In the genomic region with DNA sequence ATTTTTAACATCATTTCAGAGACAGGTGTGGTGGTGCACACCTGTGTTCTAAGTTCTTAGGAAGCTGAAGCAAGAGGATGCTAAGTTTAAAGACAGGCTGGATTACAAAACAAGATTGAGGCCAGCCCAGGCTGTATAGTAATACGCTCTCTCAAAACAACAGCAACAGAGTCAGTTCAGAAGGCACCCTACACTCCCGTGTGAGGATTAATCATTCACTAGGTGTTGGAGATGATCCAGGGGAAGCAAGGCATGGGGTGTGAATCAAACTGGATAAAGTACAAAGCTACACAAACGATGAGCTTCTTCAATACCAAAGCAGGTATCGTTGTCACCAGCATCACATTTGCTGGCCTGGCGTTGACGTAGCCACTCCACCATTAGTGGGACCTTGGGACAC, we compare ENCODE assay signal across 28 mouse cellular contexts.
DNase-seq lines count a peak whose midpoint lies in the region; ATAC-seq and TF ChIP-seq lines count a peak whose summit lies in the region.
"Had no signal": no experiment of that assay in that cellular context is flagged by ENCODE, and none has a peak within 500 bp of the region (broad histone marks: within the 10 kb centered on the region; RNA-seq: fewer than 3 reads in every experiment).

No protein-coding gene starts in this region.

- TF ChIP-seq POLR2A in liver, adult 2 months (IDR thresholded peaks at IDR 0.05; ENCODE audit: extremely low read depth, insufficient read depth, low read length) = no peak
- TF ChIP-seq POLR2A in small intestine, adult 2 months (IDR thresholded peaks at IDR 0.05; ENCODE audit: low read depth, low read length) = no peak

- H3K9ac ChIP-seq in intestine, embryonic 16.5 days (ENCODE audit: low read depth, low read length) = no peak overlapping the region
- H3K9ac ChIP-seq in intestine, postnatal 0 days (ENCODE audit: low read depth, low read length) = no peak overlapping the region
- H3K9ac ChIP-seq in liver, adult 2 months (ENCODE audit: low read depth, low read length) = no peak overlapping the region
- no peak overlapping the region for H3K9ac ChIP-seq in liver, embryonic 12.5 days
- H3K9ac ChIP-seq: embryonic facial prominence, embryonic 15.5 days; forebrain, embryonic 12.5 days; heart, embryonic 15.5 days; hindbrain, embryonic 13.5 days; limb, embryonic 12.5 days; liver, embryonic 14.5 days had no signal

- WGBS in intestine, embryonic 16.5 days = 85% methylated on average over 6 of the region's 6 CpGs
- 66% methylated on average over 6 of the region's 6 CpGs for WGBS in intestine, postnatal 0 days
- 27% methylated on average over 6 of the region's 6 CpGs for WGBS in liver, adult 2 months
- 75% methylated on average over 6 of the region's 6 CpGs for WGBS in liver, embryonic 12.5 days (ENCODE audit: insufficient replicate concordance)
- WGBS in small intestine, adult 2 months = 37% methylated on average over 6 of the region's 6 CpGs

- no peak overlapping the region for H3K27ac ChIP-seq in intestine, embryonic 16.5 days (ENCODE audit: low read length)
- H3K27ac ChIP-seq in intestine, postnatal 0 days (ENCODE audit: low read depth, low read length) = no peak overlapping the region
- H3K27ac ChIP-seq in liver, adult 2 months (replicated peaks; ENCODE audit: insufficient read depth, low read depth, low read length) = no peak overlapping the region
- H3K27ac ChIP-seq in liver, embryonic 12.5 days = no peak overlapping the region
- H3K27ac ChIP-seq in small intestine, adult 2 months (ENCODE audit: insufficient read depth, low read depth, low read length) = peak overlapping the region; percentile 64
- H3K27ac ChIP-seq: embryonic facial prominence, embryonic 10.5 days; embryonic facial prominence, embryonic 15.5 days; forebrain, embryonic 12.5 days; heart, embryonic 10.5 days; heart, embryonic 15.5 days; hindbrain, embryonic 13.5 days; limb, embryonic 12.5 days; liver, embryonic 14.5 days had no signal

- no peaks in the 10 kb centered on the region for H3K36me3 ChIP-seq in intestine, embryonic 16.5 days (ENCODE audit: control insufficient read depth, insufficient read depth, low read length)
- no peaks in the 10 kb centered on the region for H3K36me3 ChIP-seq in intestine, postnatal 0 days (ENCODE audit: control insufficient read depth, insufficient read depth)
- no peaks in the 10 kb centered on the region for H3K36me3 ChIP-seq in liver, adult 2 months (ENCODE audit: control insufficient read depth, insufficient read depth, low read length)
- no peaks in the 10 kb centered on the region for H3K36me3 ChIP-seq in liver, embryonic 12.5 days
- H3K36me3 ChIP-seq in small intestine, adult 2 months (ENCODE audit: control insufficient read depth, insufficient read depth, low read length) = no peaks in the 10 kb centered on the region
- H3K36me3 ChIP-seq: embryonic facial prominence, embryonic 10.5 days; embryonic facial prominence, embryonic 15.5 days; forebrain, embryonic 12.5 days; G1E; heart, embryonic 10.5 days; heart, embryonic 15.5 days; hindbrain, embryonic 13.5 days; limb, embryonic 12.5 days had no signal

- peak; percentile 54; the same call in 1 of the 2 replicates for ATAC-seq in intestine, embryonic 16.5 days
- no peak for ATAC-seq in intestine, postnatal 0 days
- no peak for ATAC-seq in liver, embryonic 12.5 days
- ATAC-seq: midbrain, embryonic 16.5 days had no signal

- peaks cover 10% of the 10 kb centered on the region; the same call in 1 of the 2 replicates for H3K4me1 ChIP-seq in intestine, embryonic 16.5 days (ENCODE audit: control insufficient read depth, insufficient read depth, low read length)
- H3K4me1 ChIP-seq in intestine, postnatal 0 days (replicated peaks; ENCODE audit: control insufficient read depth, insufficient read depth, low read length) = 0 out of 2 replicates have a peak, but pooled peaks cover 4% of the 10 kb centered on the region
- peaks cover 14% of the 10 kb centered on the region for H3K4me1 ChIP-seq in liver, adult 2 months (ENCODE audit: control insufficient read depth, insufficient read depth, low read length)
- H3K4me1 ChIP-seq in liver, embryonic 12.5 days = no peaks in the 10 kb centered on the region
- peaks cover 20% of the 10 kb centered on the region; the same call in 1 of the 2 replicates for H3K4me1 ChIP-seq in small intestine, adult 2 months (ENCODE audit: control insufficient read depth, insufficient read depth, insufficient read length, low read length)

- TF ChIP-seq CTCF in intestine, postnatal 0 days (IDR thresholded peaks at IDR 0.05; ENCODE audit: low read depth) = no peak
- TF ChIP-seq CTCF in liver, adult 2 months (IDR thresholded peaks at IDR 0.05; ENCODE audit: low read depth, low read length) = no peak
- no peak for TF ChIP-seq CTCF in small intestine, adult 2 months (IDR thresholded peaks at IDR 0.05; ENCODE audit: extremely low read depth, insufficient read length, insufficient replicate concordance, low read depth, low read length)

- H3K79me2 ChIP-seq in liver, adult 2 months (ENCODE audit: control insufficient read depth, insufficient read depth, low read length) = no peaks in the 10 kb centered on the region

- no peaks in the 10 kb centered on the region for H3K27me3 ChIP-seq in intestine, embryonic 16.5 days (replicated peaks; ENCODE audit: control insufficient read depth, insufficient read depth, low read length)
- H3K27me3 ChIP-seq in intestine, postnatal 0 days (replicated peaks; ENCODE audit: control insufficient read depth, insufficient read depth, low read length) = no peaks in the 10 kb centered on the region
- H3K27me3 ChIP-seq in liver, adult 2 months (ENCODE audit: control insufficient read depth, insufficient read depth, low read length) = no peaks in the 10 kb centered on the region
- H3K27me3 ChIP-seq in liver, embryonic 12.5 days (replicated peaks) = no peaks in the 10 kb centered on the region
- H3K27me3 ChIP-seq in small intestine, adult 2 months (ENCODE audit: control insufficient read depth, insufficient read depth, low read length) = no peaks in the 10 kb centered on the region
- H3K27me3 ChIP-seq: embryonic facial prominence, embryonic 15.5 days; forebrain, embryonic 12.5 days; heart, embryonic 15.5 days; hindbrain, embryonic 13.5 days; limb, embryonic 12.5 days had no signal

- DNase-seq in liver, adult 2 months (ENCODE audit: extremely low read depth, low read depth, low spot score) = peak; percentile 94
- peak; percentile 82 for DNase-seq in kidney, postnatal 14 days
- DNase-seq in adrenal gland, postnatal 4 days (ENCODE audit: low spot score in 2 of 2) = no peak
- DNase-seq in spleen, postnatal 14 days (ENCODE audit: low spot score in 2 of 2) = no peak
- DNase-seq: adrenal gland, adult 8-10 months; cerebellum, adult 8-10 months; cerebellum, postnatal 25 days; gastrocnemius, postnatal 10 days; heart, postnatal 36 days; layer of hippocampus, adult 9-11 months; lung, postnatal 36 days; right cerebral cortex, adult 18-20 months; thymus, postnatal 4 days had no signal

- no peak overlapping the region for H3K4me2 ChIP-seq in intestine, embryonic 16.5 days (ENCODE audit: low read depth, low read length)
- H3K4me2 ChIP-seq in intestine, postnatal 0 days (replicated peaks; ENCODE audit: low read depth) = no peak overlapping the region
- no peak overlapping the region for H3K4me2 ChIP-seq in liver, embryonic 12.5 days
- H3K4me2 ChIP-seq: embryonic facial prominence, embryonic 15.5 days; forebrain, embryonic 12.5 days; heart, embryonic 15.5 days; hindbrain, embryonic 13.5 days; limb, embryonic 12.5 days; midbrain, embryonic 11.5 days had no signal

- no peaks in the 10 kb centered on the region for H3K9me3 ChIP-seq in intestine, embryonic 16.5 days (ENCODE audit: control insufficient read depth, low read length)
- H3K9me3 ChIP-seq in intestine, postnatal 0 days (ENCODE audit: control insufficient read depth) = no peaks in the 10 kb centered on the region
- H3K9me3 ChIP-seq in liver, embryonic 12.5 days (replicated peaks) = no peaks in the 10 kb centered on the region
- H3K9me3 ChIP-seq: embryonic facial prominence, embryonic 10.5 days; embryonic facial prominence, embryonic 15.5 days; forebrain, embryonic 12.5 days; G1E; heart, embryonic 10.5 days; heart, embryonic 15.5 days; hindbrain, embryonic 13.5 days; limb, embryonic 12.5 days had no signal

- no peak overlapping the region for H3K4me3 ChIP-seq in intestine, embryonic 16.5 days (ENCODE audit: low read length)
- no peak overlapping the region for H3K4me3 ChIP-seq in intestine, postnatal 0 days (ENCODE audit: low read depth, low read length)
- H3K4me3 ChIP-seq in liver, adult 2 months (ENCODE audit: insufficient read depth, low read depth, low read length) = no peak overlapping the region
- no peak overlapping the region for H3K4me3 ChIP-seq in liver, embryonic 12.5 days
- H3K4me3 ChIP-seq in small intestine, adult 2 months (ENCODE audit: low read depth, low read length) = no peak overlapping the region
- H3K4me3 ChIP-seq: embryonic facial prominence, embryonic 10.5 days; embryonic facial prominence, embryonic 15.5 days; forebrain, embryonic 12.5 days; heart, embryonic 10.5 days; heart, embryonic 15.5 days; hindbrain, embryonic 13.5 days; limb, embryonic 12.5 days had no signal

Comparison
In these comparisons a context has a peak if more than half of its experiments do, and no peak if none do; other contexts are left out.
1. DNase-seq: peak in liver, adult 2 months (single experiment) and kidney, postnatal 14 days (single experiment); none in adrenal gland, postnatal 4 days (0 of 2) and spleen, postnatal 14 days (0 of 2).